Mouse (Mus musculus) lung, postnatal 0 days (tissue): ENCODE results near the gene Syn3.

Experiments
- CTCF ChIP-seq: IDR thresholded peaks from 2 replicates; pipeline ENCODE4 v1.5.1; 2016; ENCODE audit warnings: antibody characterized with exemption, mild to moderate bottlenecking
- EP300 ChIP-seq: IDR thresholded peaks from 2 replicates; pipeline ENCODE4 v1.6.1; 2016; ENCODE audit warnings: antibody characterized with exemption, mild to moderate bottlenecking, control low read depth

DNA sequence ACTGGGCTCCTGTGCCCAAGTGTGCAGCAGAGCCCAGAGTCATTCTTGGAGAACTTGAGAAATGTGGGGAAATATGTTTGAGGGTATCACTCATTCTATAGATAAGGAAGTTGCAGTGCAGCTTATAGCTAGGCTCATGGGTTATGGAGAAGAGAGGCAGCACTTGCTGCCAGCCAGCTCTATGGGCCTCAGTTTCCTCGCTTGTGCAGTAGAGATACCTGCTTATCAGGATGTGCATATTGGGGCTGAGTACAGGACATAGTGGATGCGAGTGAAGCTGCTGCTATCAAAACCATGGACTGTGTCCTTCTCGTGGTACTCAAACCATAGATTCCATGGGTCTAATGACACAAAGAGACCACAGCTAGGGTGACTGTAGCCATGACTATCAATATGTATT, 146.2 kb downstream of the Syn3 start:
- TF ChIP-seq CTCF (no peak), EP300 (no peak)
